Mouse (Mus musculus): ENCODE results near the gene Itga5. TPM values are rescaled to one million over a fixed set of nuclear protein-coding genes. Genes with fewer than 3 reads are reported as not detected.

Itga5 gene
- total RNA-seq, 2 experiments from 2014 or later = 2.6 to 3.9 TPM

- no peak for DNase-seq (ENCODE audit: low spot score in 2 of 2)
These were observed 25.8 kb downstream of the Itga5 start for GRCm38 (mm10) chr15:103340786-103341185.

- DNase-seq (ENCODE audit: low spot score in 2 of 2) = peak; percentile 80 to 84
These were observed 26.6 kb downstream of the Itga5 start, which contains the start of gene Zfp385a for GRCm38 (mm10) chr15:103339961-103340337. Gene Zfp385a, minus strand, starts transcription at chr15:103340093.

GRCm38 (mm10) chr15:103339166-103339960, 27.2 kb downstream of the Itga5 start:
- no peak for DNase-seq (ENCODE audit: low spot score in 2 of 2)

- no peak for DNase-seq (ENCODE audit: low spot score in 2 of 2)
These were observed 27.8 kb downstream of the Itga5 start for GRCm38 (mm10) chr15:103338829-103339165.

- no peak for DNase-seq (ENCODE audit: low spot score in 2 of 2)
These were observed 29.4 kb downstream of the Itga5 start for GRCm38 (mm10) chr15:103336996-103337667.

- DNase-seq (ENCODE audit: low spot score in 2 of 2) = no peak
These were observed 30.9 kb downstream of the Itga5 start for GRCm38 (mm10) chr15:103335488-103336235.

GRCm38 (mm10) chr15:103335040-103335439, 31.5 kb downstream of the Itga5 start:
- DNase-seq (ENCODE audit: low spot score in 2 of 2) = no peak

- DNase-seq (ENCODE audit: low spot score in 2 of 2) = no peak
These were observed 32.4 kb downstream of the Itga5 start for GRCm38 (mm10) chr15:103334194-103334593.

GRCm38 (mm10) chr15:103333738-103334137, 32.8 kb downstream of the Itga5 start:
- no peak for DNase-seq (ENCODE audit: low spot score in 2 of 2)

- no peak for DNase-seq (ENCODE audit: low spot score in 2 of 2)
These were observed 33.4 kb downstream of the Itga5 start for GRCm38 (mm10) chr15:103333081-103333615.

- peak; percentile 76 to 78 for DNase-seq (ENCODE audit: low spot score in 2 of 2)
These were observed 42.9 kb downstream of the Itga5 start for GRCm38 (mm10) chr15:103323455-103324247.

- DNase-seq (ENCODE audit: low spot score in 2 of 2) = no peak
These were observed 43.5 kb downstream of the Itga5 start for GRCm38 (mm10) chr15:103323070-103323454.

GRCm38 (mm10) chr15:103322396-103322795, 44.2 kb downstream of the Itga5 start:
- DNase-seq (ENCODE audit: low spot score in 2 of 2) = no peak

GRCm38 (mm10) chr15:103321076-103321475, 45.5 kb downstream of the Itga5 start:
- DNase-seq (ENCODE audit: low spot score in 2 of 2) = no peak

- no peak for DNase-seq (ENCODE audit: low spot score in 2 of 2)
These were observed 48.3 kb downstream of the Itga5 start for GRCm38 (mm10) chr15:103318201-103318816.

GRCm38 (mm10) chr15:103317731-103318130, 48.8 kb downstream of the Itga5 start:
- DNase-seq (ENCODE audit: low spot score in 2 of 2) = no peak

GRCm38 (mm10) chr15:103317120-103317519, 49.4 kb downstream of the Itga5 start:
- no peak for DNase-seq (ENCODE audit: low spot score in 2 of 2)

GRCm38 (mm10) chr15:103315979-103316776, 50.4 kb downstream of the Itga5 start:
- no peak for DNase-seq (ENCODE audit: low spot score in 2 of 2)

GRCm38 (mm10) chr15:103315011-103315502, 51.5 kb downstream of the Itga5 start:
- DNase-seq (ENCODE audit: low spot score in 2 of 2) = peak; percentile 65 to 70
